Mouse (Mus musculus): Measurements from ENCODE around the gene Gm17364. TPM values are rescaled to one million over a fixed set of nuclear protein-coding genes. Genes with fewer than 3 reads are reported as not detected.

Gm17364 gene
- polyA plus RNA-seq, 1 experiment from 2014 or later = not detected

DNA sequence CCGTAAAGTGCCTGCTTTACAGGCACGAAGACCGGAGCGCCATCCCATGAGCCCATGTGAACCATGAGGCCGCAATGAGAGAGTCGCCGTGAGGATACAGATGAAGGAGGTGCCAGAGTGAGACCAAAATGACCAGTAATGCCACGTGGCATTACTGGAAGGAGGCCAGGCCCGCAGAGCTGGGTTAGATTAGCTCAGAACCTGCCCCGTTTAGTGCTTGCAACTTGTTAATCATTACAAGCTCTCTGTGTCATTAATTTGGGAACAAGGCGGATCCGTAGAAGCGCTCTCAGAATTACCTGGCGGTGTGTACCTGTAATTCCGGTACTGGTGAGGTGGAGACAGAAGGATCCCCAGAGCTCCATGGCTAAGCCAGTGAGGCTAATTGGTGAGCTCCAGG lies 41.6 kb downstream of the Gm17364 start:
- H3K9me3 ChIP-seq (ENCODE audit: control insufficient read depth, low read length) = no peaks in the 10 kb centered on the region
- no peaks in the 10 kb centered on the region for H3K4me1 ChIP-seq (ENCODE audit: control insufficient read depth, insufficient read depth, low read depth, low read length)
- H3K27ac ChIP-seq (ENCODE audit: low read depth, low read length) = no peak overlapping the region
- no peak for ATAC-seq
- no peak overlapping the region for H3K4me2 ChIP-seq (ENCODE audit: low read length)
- WGBS = 93% methylated on average over 15 of the region's 15 CpGs
- H3K27me3 ChIP-seq (replicated peaks; ENCODE audit: control insufficient read depth, insufficient read depth, low read length) = no peaks in the 10 kb centered on the region
- no peak overlapping the region for H3K4me3 ChIP-seq (ENCODE audit: low read length)
- no peak overlapping the region for H3K9ac ChIP-seq (ENCODE audit: low read depth, low read length)
- H3K36me3 ChIP-seq (ENCODE audit: control insufficient read depth, insufficient read depth, low read length) = no peaks in the 10 kb centered on the region

DNA sequence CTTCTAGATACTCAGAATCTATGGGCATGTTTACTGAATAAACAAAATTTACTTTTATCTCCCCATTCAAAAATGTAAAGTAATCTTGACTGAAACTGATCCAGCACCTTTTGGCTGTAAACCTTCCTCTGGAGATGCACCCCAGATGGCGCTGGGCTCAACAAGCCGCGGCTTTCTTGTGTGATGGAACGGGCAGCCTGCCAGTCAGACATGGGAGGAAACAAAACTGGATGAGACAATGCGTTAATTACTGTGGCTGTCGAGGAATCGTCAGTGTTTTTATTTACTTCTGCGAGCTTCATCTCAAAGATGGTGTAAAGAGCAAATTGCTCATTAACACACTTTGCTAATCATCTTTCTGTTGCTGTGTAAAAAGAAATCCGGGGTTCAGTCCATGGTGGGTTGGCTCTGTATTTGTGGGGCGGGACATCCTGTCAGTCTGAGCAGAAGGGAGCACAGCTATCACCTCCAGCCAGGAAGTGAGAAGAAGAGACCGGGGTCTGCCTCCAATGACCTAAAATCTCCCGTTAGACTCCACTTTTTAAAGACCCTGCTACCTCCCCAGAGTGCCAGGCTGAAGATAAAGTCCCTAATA lies 42.3 kb downstream of the Gm17364 start:
- Histone ChIP-seq H3K27me3 (replicated peaks; ENCODE audit: control insufficient read depth, insufficient read depth, low read length) (no peaks in the 10 kb centered on the region), H3K27ac (ENCODE audit: low read depth, low read length) (no peak overlapping the region), H3K4me2 (ENCODE audit: low read length) (no peak overlapping the region), H3K9me3 (ENCODE audit: control insufficient read depth, low read length) (no peaks in the 10 kb centered on the region), H3K36me3 (ENCODE audit: control insufficient read depth, insufficient read depth, low read length) (no peaks in the 10 kb centered on the region), H3K4me3 (ENCODE audit: low read length) (no peak overlapping the region), H3K9ac (ENCODE audit: low read depth, low read length) (no peak overlapping the region), H3K4me1 (ENCODE audit: control insufficient read depth, insufficient read depth, low read depth, low read length) (no peaks in the 10 kb centered on the region)
- 74% methylated on average over 12 of the region's 12 CpGs for WGBS
- no peak for ATAC-seq

DNA sequence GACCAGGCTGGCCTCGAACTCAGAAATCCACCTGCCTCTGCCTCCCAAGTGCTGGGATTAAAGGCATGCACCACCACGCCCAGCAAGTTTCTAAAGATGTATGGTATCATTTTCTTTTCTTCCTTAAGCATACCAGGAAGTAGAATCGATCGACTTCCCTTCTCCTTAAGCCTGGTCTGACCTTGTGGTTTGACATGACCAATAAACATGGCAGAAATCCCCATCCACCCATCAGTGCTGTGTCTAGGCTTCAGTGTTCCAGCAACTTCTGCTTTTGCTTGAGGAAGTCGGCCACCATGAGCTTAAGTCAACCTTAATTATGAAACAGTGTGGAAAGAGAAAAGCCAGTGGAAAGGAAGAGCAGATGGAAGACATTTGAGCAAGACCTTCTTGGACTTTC lies 43.5 kb downstream of the Gm17364 start:
- no peak overlapping the region for H3K4me2 ChIP-seq (ENCODE audit: low read length)
- H3K4me3 ChIP-seq (ENCODE audit: low read length) = no peak overlapping the region
- no peaks in the 10 kb centered on the region for H3K4me1 ChIP-seq (ENCODE audit: control insufficient read depth, insufficient read depth, low read depth, low read length)
- no peak overlapping the region for H3K9ac ChIP-seq (ENCODE audit: low read depth, low read length)
- no peak overlapping the region for H3K27ac ChIP-seq (ENCODE audit: low read depth, low read length)
- no peak for ATAC-seq
- no peaks in the 10 kb centered on the region for H3K36me3 ChIP-seq (ENCODE audit: control insufficient read depth, insufficient read depth, low read length)
- H3K9me3 ChIP-seq (ENCODE audit: control insufficient read depth, low read length) = no peaks in the 10 kb centered on the region
- H3K27me3 ChIP-seq (replicated peaks; ENCODE audit: control insufficient read depth, insufficient read depth, low read length) = no peaks in the 10 kb centered on the region
- 85% methylated on average over 5 of the region's 5 CpGs for WGBS

DNA sequence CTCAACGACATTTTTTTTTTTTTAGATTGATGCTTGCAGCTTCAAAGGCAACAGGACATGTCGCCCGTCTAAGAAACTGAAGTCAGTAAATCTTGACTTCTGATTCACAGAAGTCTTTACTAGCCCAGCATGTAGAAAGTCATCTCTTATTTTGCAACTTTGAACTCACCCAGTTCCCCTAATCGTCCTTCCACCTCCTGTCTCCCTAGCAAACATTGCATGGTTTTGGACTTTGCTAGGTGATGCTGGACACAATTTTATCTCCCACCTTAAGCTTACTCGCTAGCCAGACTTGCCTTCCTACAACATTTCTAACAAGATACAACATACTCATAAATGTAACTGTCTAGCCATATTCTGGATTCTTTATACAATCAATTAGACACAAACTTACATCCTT lies 45.7 kb downstream of the Gm17364 start:
- no peak overlapping the region for H3K27ac ChIP-seq (ENCODE audit: low read depth, low read length)
- H3K9ac ChIP-seq (ENCODE audit: low read depth, low read length) = no peak overlapping the region
- no peak overlapping the region for H3K4me3 ChIP-seq (ENCODE audit: low read length)
- H3K36me3 ChIP-seq (ENCODE audit: control insufficient read depth, insufficient read depth, low read length) = no peaks in the 10 kb centered on the region
- ATAC-seq = no peak
- no peak overlapping the region for H3K4me2 ChIP-seq (ENCODE audit: low read length)
- no peaks in the 10 kb centered on the region for H3K9me3 ChIP-seq (ENCODE audit: control insufficient read depth, low read length)
- H3K27me3 ChIP-seq (replicated peaks; ENCODE audit: control insufficient read depth, insufficient read depth, low read length) = no peaks in the 10 kb centered on the region
- WGBS = 89% methylated on average over 5 of the region's 5 CpGs
- no peaks in the 10 kb centered on the region for H3K4me1 ChIP-seq (ENCODE audit: control insufficient read depth, insufficient read depth, low read depth, low read length)

DNA sequence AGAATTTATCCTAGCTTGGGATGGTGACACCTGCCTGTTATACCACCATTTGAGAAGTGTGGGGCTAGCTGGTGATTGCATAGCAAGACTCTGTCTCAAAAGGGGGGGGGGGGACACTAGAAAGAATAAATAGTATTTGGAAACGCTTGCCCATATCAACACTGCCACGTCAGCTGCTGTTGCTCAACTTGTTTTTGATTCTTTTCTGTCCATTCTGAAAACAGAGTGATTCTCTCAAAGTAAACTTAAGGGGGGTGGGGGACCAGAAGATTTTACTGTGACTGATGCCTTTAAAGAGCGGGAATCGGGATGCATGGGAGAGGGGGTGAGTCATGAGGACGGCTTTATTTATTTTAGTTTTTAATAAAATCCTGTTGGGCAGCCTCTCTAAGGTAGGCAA lies 47.3 kb downstream of the Gm17364 start:
- no peak for ATAC-seq
- H3K9ac ChIP-seq (ENCODE audit: low read depth, low read length) = no peak overlapping the region
- H3K27me3 ChIP-seq (replicated peaks; ENCODE audit: control insufficient read depth, insufficient read depth, low read length) = no peaks in the 10 kb centered on the region
- H3K9me3 ChIP-seq (ENCODE audit: control insufficient read depth, low read length) = no peaks in the 10 kb centered on the region
- no peaks in the 10 kb centered on the region for H3K36me3 ChIP-seq (ENCODE audit: control insufficient read depth, insufficient read depth, low read length)
- H3K4me3 ChIP-seq (ENCODE audit: low read length) = no peak overlapping the region
- WGBS = 87% methylated on average over 5 of the region's 5 CpGs
- no peaks in the 10 kb centered on the region for H3K4me1 ChIP-seq (ENCODE audit: control insufficient read depth, insufficient read depth, low read depth, low read length)
- no peak overlapping the region for H3K4me2 ChIP-seq (ENCODE audit: low read length)
- no peak overlapping the region for H3K27ac ChIP-seq (ENCODE audit: low read depth, low read length)

Other genes with a start within 250 kb of the Gm17364 start
- gene Mak, start 194.3 kb downstream of the Gm17364 start, polyA plus RNA-seq (2015; fragmentation: Nextera tagmentation; extraction: Ambion mirVana) = 2.3 and 2.4 TPM in 2 replicates
- not detected in 2 replicates for gene Gcm2, start 162.9 kb downstream of the Gm17364 start, polyA plus RNA-seq (2015; fragmentation: Nextera tagmentation; extraction: Ambion mirVana)
- gene Sycp2l, start 159.7 kb downstream of the Gm17364 start, polyA plus RNA-seq (2015; fragmentation: Nextera tagmentation; extraction: Ambion mirVana) = 0.09 TPM in 1 of 2 replicates, not detected in the other
- gene Elovl2, start 53.6 kb downstream of the Gm17364 start, polyA plus RNA-seq (2015; fragmentation: Nextera tagmentation; extraction: Ambion mirVana) = 36.4 and 43.1 TPM in 2 replicates
- 28.5 and 31.3 TPM in 2 replicates for gene Smim13, start 24.1 kb downstream of the Gm17364 start, polyA plus RNA-seq (2015; fragmentation: Nextera tagmentation; extraction: Ambion mirVana)
- 11.9 and 14.2 TPM in 2 replicates for gene Nedd9, start 213.4 kb upstream of the Gm17364 start, polyA plus RNA-seq (2015; fragmentation: Nextera tagmentation; extraction: Ambion mirVana)

Data from hindbrain, embryonic 16.5 days (tissue).